Mouse (Mus musculus) MEL (cell line): ENCODE measurements around the gene Ptma. TPM values are rescaled to one million over a fixed set of nuclear protein-coding genes. Genes with fewer than 3 reads are reported as not detected.

Source experiments
- DNase-seq: peaks from one replicate; pipeline ENCODE4 v3.0.0; 2011; ENCODE audit warnings: low read depth, low spot score
- H3K27ac ChIP-seq: 2 replicates; pipeline ENCODE4 v1.5.1; 2012; ENCODE audit warnings: low read depth, mild to moderate bottlenecking, control low read depth, low read length, moderate library complexity; ENCODE audit not compliant: control insufficient read depth
- H3K27me3 ChIP-seq, 2 experiments: fragments of 150-350 bp in 1 of 2; sonication (generic) in 1 of 2; 2 replicates each; pipeline ENCODE4 v1.6.1; 2012; ENCODE audit warnings: low read length in 2 of 2, mild to moderate bottlenecking in 2 of 2, improper control_type of control experiment in 1 of 2, moderate library complexity in 1 of 2; ENCODE audit not compliant: insufficient read depth in 2 of 2, control insufficient read depth in 1 of 2
- H3K36me3 ChIP-seq, 2 experiments: 2 replicates each; pipeline ENCODE4 v1.6.1; 2012 to 2014; ENCODE audit warnings: low read length in 2 of 2, improper control_type of control experiment in 1 of 2, inconsistent platforms in 1 of 2, mild to moderate bottlenecking in 1 of 2; ENCODE audit not compliant: insufficient read depth in 2 of 2, control insufficient read depth in 1 of 2
- H3K4me1 ChIP-seq, 2 experiments: fragments of 150-350 bp in 1 of 2; sonication (generic) in 1 of 2; 2 replicates each; pipeline ENCODE4 v1.6.1; 2012; ENCODE audit warnings: low read length in 2 of 2, improper control_type of control experiment in 1 of 2, mild to moderate bottlenecking in 1 of 2; ENCODE audit not compliant: insufficient read depth in 2 of 2, control insufficient read depth in 1 of 2
- H3K4me3 ChIP-seq, 2 experiments: fragments of 150-350 bp in 1 of 2; sonication (generic) in 1 of 2; 2 replicates each; pipeline ENCODE4 v1.5.1; 2012; ENCODE audit warnings: low read depth in 2 of 2, low read length in 2 of 2, mild to moderate bottlenecking in 2 of 2, moderate library complexity in 2 of 2, control low read depth in 1 of 2, improper control_type of control experiment in 1 of 2; ENCODE audit not compliant: control insufficient read depth in 1 of 2, insufficient read depth in 1 of 2
- H3K79me2 ChIP-seq: 2 replicates; pipeline ENCODE4 v1.6.1; 2012; ENCODE audit warnings: mild to moderate bottlenecking, low read length, moderate library complexity; ENCODE audit not compliant: control insufficient read depth, poor library complexity, insufficient read depth
- H3K9ac ChIP-seq: 2 replicates; pipeline ENCODE4 v1.6.1; 2012; ENCODE audit warnings: low read depth, mild to moderate bottlenecking, control low read depth, low read length, moderate library complexity; ENCODE audit not compliant: control insufficient read depth, poor library complexity, severe bottlenecking
- H3K9me3 ChIP-seq: fragments of 150-350 bp; sonication (generic); replicated peaks from 2 replicates; pipeline ENCODE4 v1.6.1; 2012; ENCODE audit warnings: mild to moderate bottlenecking, low read length, improper control_type of control experiment, moderate library complexity; ENCODE audit not compliant: insufficient read depth
- BHLHE40 ChIP-seq: IDR thresholded peaks from 2 replicates; pipeline ENCODE4 v1.6.1; 2012; ENCODE audit warnings: low read depth, mild to moderate bottlenecking, inconsistent platforms, low read length, improper control_type of control experiment, borderline replicate concordance
- CHD1 ChIP-seq: IDR thresholded peaks from 2 replicates; pipeline ENCODE4 v1.6.1; 2012; ENCODE audit warnings: low read depth, mild to moderate bottlenecking, inconsistent platforms, low read length, improper control_type of control experiment
- CHD2 ChIP-seq: IDR thresholded peaks from 2 replicates; pipeline ENCODE4 v1.6.1; 2011; ENCODE audit warnings: low read length, improper control_type of control experiment
- CTCF ChIP-seq, 3 experiments: IDR thresholded peaks in 2 of 3; conservative IDR thresholded peaks in 1 of 3; 2 replicates each; pipeline ENCODE4 v1.5.1; 2011 to 2012; ENCODE audit warnings: low read length in 3 of 3, low read depth in 2 of 3, mild to moderate bottlenecking in 2 of 3, improper control_type of control experiment in 1 of 3, inconsistent platforms in 1 of 3, mixed read lengths in 1 of 3, moderate library complexity in 1 of 3; ENCODE audit not compliant: control insufficient read depth in 1 of 3, insufficient read depth in 1 of 3, poor library complexity in 1 of 3, severe bottlenecking in 1 of 3
- E2F4 ChIP-seq: IDR thresholded peaks from 2 replicates; pipeline ENCODE4 v1.6.1; 2011; ENCODE audit warnings: low read depth, low read length, improper control_type of control experiment, borderline replicate concordance
- ELF1 ChIP-seq: IDR thresholded peaks from 2 replicates; pipeline ENCODE4 v1.6.1; 2014; ENCODE audit warnings: low read depth, mild to moderate bottlenecking, inconsistent platforms, low read length, improper control_type of control experiment, moderate library complexity
- EP300 ChIP-seq, 2 experiments: IDR thresholded peaks; 2 replicates each; pipeline ENCODE4 v1.6.1; 2011; ENCODE audit warnings: improper control_type of control experiment in 2 of 2, low read length in 2 of 2, low read depth in 1 of 2, mild to moderate bottlenecking in 1 of 2
- GABPA ChIP-seq: IDR thresholded peaks from 2 replicates; pipeline ENCODE4 v1.6.1; 2012; ENCODE audit warnings: low read depth, mild to moderate bottlenecking, inconsistent platforms, low read length, improper control_type of control experiment, moderate library complexity
- GATA1 ChIP-seq: IDR thresholded peaks from 2 replicates; pipeline ENCODE4 v1.6.1; 2011; ENCODE audit warnings: low read depth, low read length, improper control_type of control experiment
- HCFC1 ChIP-seq: IDR thresholded peaks from 2 replicates; pipeline ENCODE4 v1.6.1; 2012; ENCODE audit warnings: low read depth, mild to moderate bottlenecking, inconsistent platforms, low read length, improper control_type of control experiment, moderate library complexity
- KAT2A ChIP-seq: conservative IDR thresholded peaks from 2 replicates; pipeline ENCODE4 v1.6.1; 2012; ENCODE audit warnings: low read depth, low read length, improper control_type of control experiment, inconsistent platforms
- MAFK ChIP-seq: IDR thresholded peaks from 2 replicates; pipeline ENCODE4 v1.6.1; 2011; ENCODE audit warnings: low read depth, mild to moderate bottlenecking, low read length, improper control_type of control experiment, borderline replicate concordance
- MAX ChIP-seq: IDR thresholded peaks from 2 replicates; pipeline ENCODE4 v1.6.1; 2011; ENCODE audit warnings: low read length, improper control_type of control experiment
- MAZ ChIP-seq: IDR thresholded peaks from 2 replicates; pipeline ENCODE4 v1.6.1; 2012; ENCODE audit warnings: low read depth, mild to moderate bottlenecking, inconsistent platforms, low read length, improper control_type of control experiment
- MEF2A ChIP-seq: IDR thresholded peaks from 2 replicates; pipeline ENCODE4 v1.6.1; 2014; ENCODE audit warnings: low read depth, mild to moderate bottlenecking, inconsistent platforms, low read length, improper control_type of control experiment; ENCODE audit not compliant: poor library complexity, insufficient replicate concordance, severe bottlenecking; ENCODE audit errors: extremely low read depth
- MXI1 ChIP-seq: IDR thresholded peaks from 2 replicates; pipeline ENCODE4 v1.6.1; 2011; ENCODE audit warnings: mild to moderate bottlenecking, low read depth, low read length, improper control_type of control experiment
- MYB ChIP-seq: IDR thresholded peaks from 2 replicates; pipeline ENCODE4 v1.6.1; 2011; ENCODE audit warnings: mild to moderate bottlenecking, low read depth, low read length, improper control_type of control experiment
- MYC ChIP-seq: IDR thresholded peaks from 2 replicates; pipeline ENCODE4 v1.6.1; 2011; ENCODE audit warnings: low read depth, mild to moderate bottlenecking, low read length, improper control_type of control experiment, moderate library complexity
- NELFE ChIP-seq: IDR thresholded peaks from 2 replicates; pipeline ENCODE4 v1.6.1; 2011; ENCODE audit warnings: low read depth, low read length, improper control_type of control experiment
- NRF1 ChIP-seq: IDR thresholded peaks from 2 replicates; pipeline ENCODE4 v1.6.1; 2014; ENCODE audit warnings: low read depth, mild to moderate bottlenecking, inconsistent platforms, low read length, improper control_type of control experiment, moderate library complexity; ENCODE audit not compliant: poor library complexity, insufficient read depth, severe bottlenecking
- POLR2A ChIP-seq, 2 experiments: IDR thresholded peaks; 2 replicates each; pipeline ENCODE4 v1.6.1; 2011 to 2012; ENCODE audit warnings: low read length in 2 of 2, mild to moderate bottlenecking in 2 of 2, control low read depth in 1 of 2, improper control_type of control experiment in 1 of 2, low read depth in 1 of 2, moderate library complexity in 1 of 2; ENCODE audit not compliant: control insufficient read depth in 1 of 2, insufficient read depth in 1 of 2, poor library complexity in 1 of 2
- POLR2AphosphoS2 ChIP-seq: IDR thresholded peaks from 2 replicates; pipeline ENCODE4 v1.6.1; 2011; ENCODE audit warnings: low read length, improper control_type of control experiment
- POLR2AphosphoS5 ChIP-seq: IDR thresholded peaks from 2 replicates; pipeline ENCODE4 v1.6.1; 2012; ENCODE audit warnings: low read depth, borderline replicate concordance, mild to moderate bottlenecking, inconsistent platforms, low read length, moderate library complexity, mixed read lengths
- RAD21 ChIP-seq: IDR thresholded peaks from 2 replicates; pipeline ENCODE4 v1.6.1; 2011; ENCODE audit warnings: mild to moderate bottlenecking, low read depth, low read length, improper control_type of control experiment
- RCOR1 ChIP-seq: IDR thresholded peaks from 2 replicates; pipeline ENCODE4 v1.6.1; 2012; ENCODE audit warnings: low read depth, mild to moderate bottlenecking, inconsistent platforms, low read length, improper control_type of control experiment
- SIN3A ChIP-seq: IDR thresholded peaks from 2 replicates; pipeline ENCODE4 v1.6.1; 2012; ENCODE audit warnings: low read length, improper control_type of control experiment, inconsistent platforms
- TBP ChIP-seq: IDR thresholded peaks from 2 replicates; pipeline ENCODE4 v1.8.0; 2011; ENCODE audit warnings: low read depth, low read length, improper control_type of control experiment
- TCF12 ChIP-seq: IDR thresholded peaks from 2 replicates; pipeline ENCODE4 v1.6.1; 2014; ENCODE audit warnings: low read depth, mild to moderate bottlenecking, inconsistent platforms, low read length, improper control_type of control experiment, moderate library complexity
- UBTF ChIP-seq: IDR thresholded peaks from 2 replicates; pipeline ENCODE4 v1.6.1; 2012; ENCODE audit warnings: low read depth, mild to moderate bottlenecking, inconsistent platforms, low read length, improper control_type of control experiment, moderate library complexity, borderline replicate concordance; ENCODE audit not compliant: insufficient read depth
- USF1 ChIP-seq: IDR thresholded peaks from 2 replicates; pipeline ENCODE4 v1.6.1; 2014; ENCODE audit warnings: low read depth, mild to moderate bottlenecking, inconsistent platforms, low read length, improper control_type of control experiment, moderate library complexity
- USF2 ChIP-seq, 2 experiments: IDR thresholded peaks; 2 replicates each; pipeline ENCODE4 v1.6.1; 2011 to 2012; ENCODE audit warnings: improper control_type of control experiment in 2 of 2, low read length in 2 of 2, borderline replicate concordance in 1 of 2, inconsistent platforms in 1 of 2, low read depth in 1 of 2, mild to moderate bottlenecking in 1 of 2; ENCODE audit not compliant: insufficient read depth in 1 of 2
- ZC3H11A ChIP-seq: IDR thresholded peaks from 2 replicates; pipeline ENCODE4 v1.6.1; 2012; ENCODE audit warnings: low read depth, mild to moderate bottlenecking, inconsistent platforms, low read length, improper control_type of control experiment
- ZKSCAN1 ChIP-seq: IDR thresholded peaks from 2 replicates; pipeline ENCODE4 v1.6.1; 2012; ENCODE audit warnings: low read depth, mild to moderate bottlenecking, inconsistent platforms, low read length, improper control_type of control experiment, moderate library complexity
- ZMIZ1 ChIP-seq: IDR thresholded peaks from 2 replicates; pipeline ENCODE4 v1.6.1; 2012; ENCODE audit warnings: low read depth, mild to moderate bottlenecking, inconsistent platforms, low read length, improper control_type of control experiment, moderate library complexity
- ZNF384 ChIP-seq: IDR thresholded peaks from 2 replicates; pipeline ENCODE4 v1.6.1; 2012; ENCODE audit warnings: low read depth, mild to moderate bottlenecking, inconsistent platforms, low read length, improper control_type of control experiment
- polyA plus RNA-seq, 2 experiments: library from polyadenylated mRNA; stranded (reverse) in 1 of 2; unstranded in 1 of 2; fragments of >175 nt in 1 of 2; fragments of >200 nt in 1 of 2; gene quantifications; 2 replicates each; pipeline versions ENCODE4 v1.2.1 to v1.2.4; 2012; ENCODE audit warnings: low replicate concordance in 2 of 2, low read depth in 1 of 2; ENCODE audit not compliant: insufficient read length in 2 of 2, insufficient read depth in 1 of 2, missing spikeins in 1 of 2
- total RNA-seq: library from RNA; depleted of rRNA; stranded (reverse); fragments of 300-350 nt; gene quantifications from 2 replicates; pipeline ENCODE4 v1.2.3, GENCODE M21; 2012; rRNA removed

Ptma gene
- 3,309 and 3,407 TPM in 2 replicates for total RNA-seq
- polyA plus RNA-seq: 1,000 to 10,000 TPM; 2,419 to 4,891 TPM

- Histone ChIP-seq H3K9me3 (no peaks in the 10 kb centered on the region), H3K79me2 (peaks cover 42% of the 10 kb centered on the region), H3K9ac (peak within 1 kb of the TSS; percentile 98), H3K4me1 (peaks cover 3 to 27% of the 10 kb centered on the region in 2 experiments; a peak in 3 of 4 replicates), H3K27me3 (no peaks in the 10 kb centered on the region), H3K27ac (peak within 1 kb of the TSS; percentile 96), H3K36me3 (peaks cover 2 to 26% of the 10 kb centered on the region in 2 experiments), H3K4me3 (peak within 1 kb of the TSS; percentile 67 to 96)
- DNase-seq: peak; percentile 99
- TF ChIP-seq RCOR1 (no peak), BHLHE40 (0 out of 2 replicates have a peak, but pooled peaks have one; percentile 18), HCFC1 (peak; percentile 59; the same call in 1 of the 2 replicates), MAZ (peak; percentile 99), ZNF384 (no peak), CTCF (IDR thresholded peaks at IDR 0.05 in 2 of 3, conservative IDR thresholded peaks at IDR 0.05 in 1 of 3; ENCODE audit: control insufficient read depth in 1 of 3, insufficient read depth in 1 of 3, low read depth in 2 of 3, low read length in 3 of 3, poor library complexity in 1 of 3, severe bottlenecking in 1 of 3) (no peak), USF1 (no peak), SIN3A (peak; percentile 71), TCF12 (peak; percentile 7; the same call in 1 of the 2 replicates), KAT2A (no peak; the same call in 1 of the 2 replicates), MYB (no peak), NRF1 (peak; percentile 73), CHD2 (no peak), GATA1 (no peak), MYC (no peak; the same call in 1 of the 2 replicates), POLR2A (IDR thresholded peaks at IDR 0.05; ENCODE audit: control insufficient read depth in 1 of 2, insufficient read depth in 1 of 2, low read depth in 1 of 2, low read length in 2 of 2, poor library complexity in 1 of 2) (peak in 1 of 2 experiments; percentile 88), ELF1 (peak; percentile 34; the same call in 1 of the 2 replicates), UBTF (0 out of 2 replicates have a peak, but pooled peaks have one; percentile 19), POLR2AphosphoS2 (peak; percentile 91), NELFE (no peak), ZKSCAN1 (no peak), E2F4 (0 out of 2 replicates have a peak, but pooled peaks have one; percentile 88), CHD1 (no peak), POLR2AphosphoS5 (peak; percentile 94), MAFK (no peak), ZC3H11A (no peak), ZMIZ1 (peak; percentile 99), RAD21 (no peak), MXI1 (0 out of 2 replicates have a peak, but pooled peaks have one; percentile 32), EP300 (IDR thresholded peaks at IDR 0.05; ENCODE audit: low read depth in 1 of 2, low read length in 2 of 2) (peak in 1 of 2 experiments; percentile 46; a peak in 1 of 4 replicates), MEF2A (no peak), MAX (no peak; the same call in 1 of the 2 replicates), GABPA (no peak), TBP (peak; percentile 98), USF2 (IDR thresholded peaks at IDR 0.05; ENCODE audit: borderline replicate concordance in 1 of 2, insufficient read depth in 1 of 2, low read depth in 1 of 2, low read length in 2 of 2) (no peak)
Measured at GRCm38 (mm10) chr1:86526116-86526788, at the start of gene Ptma. Gene Ptma (plus strand): TSS chr1:86526726.
